Comparison of ENCODE assay signal across 24 mouse cellular contexts in genomic region chr6:84383718-84384117, GRCm38 (mm10).
DNase-seq lines count a peak whose midpoint lies in the region; TF ChIP-seq lines count a peak whose summit lies in the region.
"Had no signal": no experiment of that assay in that cellular context is flagged by ENCODE, and none has a peak within 500 bp of the region (broad histone marks: within the 10 kb centered on the region; RNA-seq: fewer than 3 reads in every experiment).

No protein-coding gene starts in this region.

- intact Hi-C loops in gastrocnemius, adult 2 months (cut with DNase I) = no loop called here

- H3K4me3 ChIP-seq in gastrocnemius, adult 2 months = no peak overlapping the region
- H3K4me3 ChIP-seq: forebrain, embryonic 12.5 days; heart, embryonic 10.5 days; hindbrain, embryonic 15.5 days; intestine, embryonic 15.5 days; layer of hippocampus, adult 2 months; limb, embryonic 13.5 days; liver, embryonic 12.5 days; stomach, embryonic 15.5 days had no signal

- no peak overlapping the region for H3K27ac ChIP-seq in gastrocnemius, adult 2 months
- H3K27ac ChIP-seq: forebrain, embryonic 12.5 days; heart, embryonic 10.5 days; hindbrain, embryonic 15.5 days; intestine, embryonic 15.5 days; layer of hippocampus, adult 2 months; limb, embryonic 13.5 days; liver, embryonic 12.5 days; stomach, embryonic 15.5 days had no signal

- no peak for TF ChIP-seq CTCF in gastrocnemius, adult 2 months (IDR thresholded peaks at IDR 0.05)

- DNase-seq in gastrocnemius, adult 2 months = peak; percentile 68
- no peak for DNase-seq in gastrocnemius, postnatal 10 days
- peak; percentile 35 for DNase-seq in adrenal gland, postnatal 10 days
- peak; percentile 28 to 34 for DNase-seq in gastrocnemius, adult 8-10 months (ENCODE audit: low spot score in 2 of 2)
- DNase-seq in layer of hippocampus, adult 9-11 months = no peak
- no peak for DNase-seq in frontal cortex, postnatal 36 days (ENCODE audit: low spot score in 2 of 2)
- no peak for DNase-seq in lung, postnatal 25 days (ENCODE audit: low spot score)
- DNase-seq: cerebellum, adult 9-11 months; heart, postnatal 4 days; kidney, adult 8-10 months; kidney, postnatal 25 days; lung, adult 18-20 months; lung, postnatal 10 days; right cerebral cortex, adult 18-20 months; right cerebral cortex, postnatal 4 days; thymus, postnatal 4 days had no signal

Comparison
In these comparisons a context has a peak if more than half of its experiments do, and no peak if none do; other contexts are left out.
1. DNase-seq: peak in gastrocnemius, adult 2 months (single experiment), adrenal gland, postnatal 10 days (single experiment) and gastrocnemius, adult 8-10 months (2 of 2); none in gastrocnemius, postnatal 10 days (single experiment), layer of hippocampus, adult 9-11 months (single experiment), frontal cortex, postnatal 36 days (0 of 2) and lung, postnatal 25 days (single experiment).